Mouse (Mus musculus) brain, embryonic 14.5 days (tissue): Measurements from ENCODE around the gene Arhgap44.

Source experiments
- CTCF ChIP-seq: fragments of 200-500 bp; IDR thresholded peaks from 2 replicates; pipeline ENCODE4 v1.5.1; 2012; ENCODE audit warnings: inconsistent platforms, mild to moderate bottlenecking, moderate library complexity, borderline replicate concordance; ENCODE audit not compliant: insufficient read depth, insufficient read length; ENCODE audit errors: extremely low read depth
- POLR2A ChIP-seq: fragments of 200-500 bp; IDR thresholded peaks from 2 replicates; pipeline ENCODE4 v1.6.1; 2012; ENCODE audit warnings: mild to moderate bottlenecking, inconsistent platforms, borderline replicate concordance; ENCODE audit not compliant: poor library complexity, insufficient read depth, insufficient read length, severe bottlenecking; ENCODE audit errors: extremely low read depth

- TF ChIP-seq CTCF: no peak
- no peak for TF ChIP-seq POLR2A
Measured at GRCm38 (mm10) chr11:65016754-65017153, 146.0 kb downstream of the Arhgap44 start.
